In the genomic region with DNA sequence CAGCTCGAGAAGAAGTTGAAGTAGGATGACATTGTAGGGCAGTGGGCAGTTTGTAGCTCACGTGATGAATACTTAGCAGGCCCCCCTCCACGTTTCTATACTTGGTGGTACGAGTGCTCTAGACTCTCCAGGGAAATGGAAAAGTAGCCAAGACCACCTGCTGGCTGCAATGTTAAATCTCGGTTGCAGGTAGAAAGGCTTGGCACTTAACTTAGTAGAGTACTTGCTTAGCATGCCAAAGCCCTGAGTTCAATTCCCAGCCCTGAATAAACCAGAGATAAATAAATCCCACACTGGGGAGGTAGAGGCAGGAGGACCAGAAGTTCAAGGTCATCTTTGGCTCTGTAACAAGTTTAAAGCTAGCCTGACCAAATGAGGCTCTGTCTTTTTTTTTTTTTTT, we compare ENCODE assay signal across 23 mouse cellular contexts. TPM values are rescaled to one million over a fixed set of nuclear protein-coding genes. Genes with fewer than 3 reads are reported as not detected.
DNase-seq lines count a peak whose midpoint lies in the region; ATAC-seq and TF ChIP-seq lines count a peak whose summit lies in the region.
"Had no signal": no experiment of that assay in that cellular context is flagged by ENCODE, and none has a peak within 500 bp of the region (broad histone marks: within the 10 kb centered on the region; RNA-seq: fewer than 3 reads in every experiment).

No protein-coding gene starts in this region.

- peaks cover 60% of the 10 kb centered on the region for H3K4me1 ChIP-seq in heart, embryonic 15.5 days (replicated peaks)
- peaks cover 2 to 10% of the 10 kb centered on the region in 2 experiments; a peak in 2 of 4 replicates for H3K4me1 ChIP-seq in MEL (ENCODE audit: control insufficient read depth in 1 of 2, insufficient read depth in 2 of 2, low read length in 2 of 2)
- peaks cover 59% of the 10 kb centered on the region for H3K4me1 ChIP-seq in intestine, embryonic 15.5 days (replicated peaks)
- H3K4me1 ChIP-seq in kidney, embryonic 14.5 days (ENCODE audit: control insufficient read depth, insufficient read depth, low read length) = peaks cover 35% of the 10 kb centered on the region

- TF ChIP-seq POLR2A in MEL (IDR thresholded peaks at IDR 0.05; ENCODE audit: control insufficient read depth in 1 of 2, insufficient read depth in 1 of 2, low read depth in 1 of 2, low read length in 2 of 2, poor library complexity in 1 of 2) = no peak

- no peak overlapping the region for H3K9ac ChIP-seq in heart, embryonic 15.5 days
- no peak overlapping the region for H3K9ac ChIP-seq in MEL (ENCODE audit: control insufficient read depth, low read depth, low read length, poor library complexity, severe bottlenecking)
- no peak overlapping the region for H3K9ac ChIP-seq in intestine, embryonic 15.5 days
- H3K9ac ChIP-seq in kidney, embryonic 14.5 days (ENCODE audit: low read depth, low read length) = no peak overlapping the region
- H3K9ac ChIP-seq: embryonic facial prominence, embryonic 12.5 days; forebrain, embryonic 15.5 days; hindbrain, embryonic 14.5 days had no signal

- 0 out of 2 replicates have a peak overlapping the region, but pooled peaks have one; percentile 5 for H3K27ac ChIP-seq in heart, embryonic 15.5 days
- no peak overlapping the region for H3K27ac ChIP-seq in MEL (ENCODE audit: control insufficient read depth, low read depth, low read length)
- peak overlapping the region; percentile 62; the same call in 1 of the 2 replicates for H3K27ac ChIP-seq in intestine, embryonic 15.5 days
- H3K27ac ChIP-seq in kidney, embryonic 14.5 days (ENCODE audit: low read depth, low read length) = no peak overlapping the region
- H3K27ac ChIP-seq: embryonic facial prominence, embryonic 12.5 days; forebrain, embryonic 15.5 days; hindbrain, embryonic 10.5 days; hindbrain, embryonic 14.5 days had no signal

- no peaks in the 10 kb centered on the region for H3K79me2 ChIP-seq in MEL (ENCODE audit: control insufficient read depth, insufficient read depth, low read length, poor library complexity)

- no peak for TF ChIP-seq EP300 in MEL (IDR thresholded peaks at IDR 0.05; ENCODE audit: low read depth in 1 of 2, low read length in 2 of 2)

- no peak for ATAC-seq in heart, embryonic 15.5 days (replicated peaks; ENCODE audit: insufficient number of reproducible peaks, insufficient read depth, low FRiP score, low read depth)
- no peak for ATAC-seq in intestine, embryonic 15.5 days
- no peak for ATAC-seq in kidney, embryonic 14.5 days (ENCODE audit: low FRiP score, low TSS enrichment)
- ATAC-seq: activated CD4-positive, CD25-positive, alpha-beta regulatory T cell, adult 4 months; forebrain, embryonic 15.5 days had no signal

- 76% methylated on average over 5 of the region's 5 CpGs for WGBS in heart, embryonic 15.5 days
- WGBS in intestine, embryonic 15.5 days = 86% methylated on average over 5 of the region's 5 CpGs
- 90% methylated on average over 5 of the region's 5 CpGs for WGBS in kidney, embryonic 14.5 days

- TF ChIP-seq CTCF in MEL (IDR thresholded peaks at IDR 0.05 in 2 of 3, conservative IDR thresholded peaks at IDR 0.05 in 1 of 3; ENCODE audit: control insufficient read depth in 1 of 3, insufficient read depth in 1 of 3, low read depth in 2 of 3, low read length in 3 of 3, poor library complexity in 1 of 3, severe bottlenecking in 1 of 3) = no peak

- H3K4me2 ChIP-seq in heart, embryonic 15.5 days = no peak overlapping the region
- no peak overlapping the region for H3K4me2 ChIP-seq in intestine, embryonic 15.5 days (replicated peaks)
- no peak overlapping the region for H3K4me2 ChIP-seq in kidney, embryonic 14.5 days (replicated peaks; ENCODE audit: low read depth, low read length)
- H3K4me2 ChIP-seq: embryonic facial prominence, embryonic 12.5 days; forebrain, embryonic 15.5 days; heart, embryonic 11.5 days; hindbrain, embryonic 14.5 days had no signal

- H3K9me3 ChIP-seq in heart, embryonic 15.5 days (replicated peaks) = no peaks in the 10 kb centered on the region
- H3K9me3 ChIP-seq in MEL (replicated peaks; ENCODE audit: insufficient read depth, low read length) = no peaks in the 10 kb centered on the region
- no peaks in the 10 kb centered on the region for H3K9me3 ChIP-seq in intestine, embryonic 15.5 days
- H3K9me3 ChIP-seq in kidney, embryonic 14.5 days (ENCODE audit: control insufficient read depth, low read length) = no peaks in the 10 kb centered on the region
- H3K9me3 ChIP-seq: embryonic facial prominence, embryonic 12.5 days; forebrain, embryonic 15.5 days; hindbrain, embryonic 10.5 days had no signal

- TF ChIP-seq RAD21 in MEL (IDR thresholded peaks at IDR 0.05; ENCODE audit: low read depth, low read length) = no peak

- DNase-seq in heart, postnatal 36 days = no peak
- DNase-seq in MEL (ENCODE audit: low read depth, low spot score) = no peak
- DNase-seq in urinary bladder, postnatal 10 days (ENCODE audit: low spot score) = no peak
- DNase-seq: adrenal gland, postnatal 14 days; cerebellum, adult 11-12 months; cerebellum, adult 9-10 months; cerebellum, postnatal 25 days; gastrocnemius, postnatal 10 days; heart, adult 18-20 months had no signal

- no peak overlapping the region for H3K4me3 ChIP-seq in heart, embryonic 15.5 days
- no peak overlapping the region for H3K4me3 ChIP-seq in MEL (ENCODE audit: control insufficient read depth in 1 of 2, insufficient read depth in 1 of 2, low read depth in 2 of 2, low read length in 2 of 2)
- no peak overlapping the region for H3K4me3 ChIP-seq in intestine, embryonic 15.5 days (replicated peaks)
- H3K4me3 ChIP-seq in kidney, embryonic 14.5 days (ENCODE audit: low read length) = no peak overlapping the region
- H3K4me3 ChIP-seq: embryonic facial prominence, embryonic 12.5 days; forebrain, embryonic 15.5 days; hindbrain, embryonic 10.5 days had no signal

- no peaks in the 10 kb centered on the region for H3K27me3 ChIP-seq in heart, embryonic 15.5 days
- H3K27me3 ChIP-seq in MEL (ENCODE audit: control insufficient read depth in 1 of 2, insufficient read depth in 2 of 2, low read length in 2 of 2) = no peaks in the 10 kb centered on the region
- H3K27me3 ChIP-seq in intestine, embryonic 15.5 days (replicated peaks) = no peaks in the 10 kb centered on the region
- no peaks in the 10 kb centered on the region for H3K27me3 ChIP-seq in kidney, embryonic 14.5 days (ENCODE audit: control insufficient read depth, insufficient read depth, low read length)
- H3K27me3 ChIP-seq: embryonic facial prominence, embryonic 12.5 days; forebrain, embryonic 15.5 days had no signal

- intact Hi-C loops in heart, postnatal 36 days (cut with DNase I) = no loop called here

- no peaks in the 10 kb centered on the region for H3K36me3 ChIP-seq in heart, embryonic 15.5 days
- H3K36me3 ChIP-seq in MEL (ENCODE audit: control insufficient read depth in 1 of 2, insufficient read depth in 2 of 2, low read length in 2 of 2) = peaks cover 0 to 6% of the 10 kb centered on the region in 2 experiments; a peak in 1 of 4 replicates
- no peaks in the 10 kb centered on the region for H3K36me3 ChIP-seq in intestine, embryonic 15.5 days
- no peaks in the 10 kb centered on the region for H3K36me3 ChIP-seq in kidney, embryonic 14.5 days (ENCODE audit: control insufficient read depth, insufficient read depth, low read length)
- H3K36me3 ChIP-seq: embryonic facial prominence, embryonic 12.5 days; forebrain, embryonic 15.5 days; hindbrain, embryonic 10.5 days had no signal

RNA-seq across cellular contexts. Expression of gene Apobec2, which starts 1.7 kb away (rescaled TPM):
- polyA plus RNA-seq in heart, embryonic 15.5 days (2015; fragmentation: Nextera tagmentation; extraction: Ambion mirVana) = 177 and 212 TPM in 2 replicates
- total RNA-seq in heart, postnatal 36 days (2021) = 100 to 1,000 TPM; 236 to 256 TPM
- 0.19 and 0.23 TPM in 2 replicates for total RNA-seq in MEL (2012; rRNA removed)
- polyA plus RNA-seq in MEL (2012; ENCODE audit: insufficient read depth in 1 of 2, insufficient read length in 2 of 2, low read depth in 1 of 2, low replicate concordance in 2 of 2, missing spikeins in 1 of 2) = under 1 TPM in 1 of 2 experiments, not detected in 1; 0.42 TPM
- 3.8 and 4.1 TPM in 2 replicates for polyA plus RNA-seq in intestine, embryonic 15.5 days (2015; fragmentation: Nextera tagmentation; extraction: Ambion mirVana)
- polyA plus RNA-seq in kidney, embryonic 14.5 days (2014; fragmentation: Nextera tagmentation; extraction: Ambion mirVana) = 0.69 and 0.89 TPM in 2 replicates

RNA-seq across cellular contexts. Expression of gene Tspo2, which starts 16.8 kb away (rescaled TPM):
- 7.7 and 8.3 TPM in 2 replicates for polyA plus RNA-seq in heart, embryonic 15.5 days (2015; fragmentation: Nextera tagmentation; extraction: Ambion mirVana)
- under 1 TPM; 0.27 to 0.64 TPM for total RNA-seq in heart, postnatal 36 days (2021)
- 3.7 and 4.9 TPM in 2 replicates for total RNA-seq in MEL (2012; rRNA removed)
- polyA plus RNA-seq in MEL (2012; ENCODE audit: insufficient read depth in 1 of 2, insufficient read length in 2 of 2, low read depth in 1 of 2, low replicate concordance in 2 of 2, missing spikeins in 1 of 2) = 10 to 100 TPM in 1 of 2 experiments, not detected in 1; 14.6 TPM
- polyA plus RNA-seq in intestine, embryonic 15.5 days (2015; fragmentation: Nextera tagmentation; extraction: Ambion mirVana) = 3.5 and 4.4 TPM in 2 replicates
- polyA plus RNA-seq in kidney, embryonic 14.5 days (2014; fragmentation: Nextera tagmentation; extraction: Ambion mirVana) = 1.9 TPM in 2 replicates
- total RNA-seq: adrenal gland, adult 18-20 months; CH12.LX; ES-E14 had no signal

RNA-seq across cellular contexts. Expression of gene Unc5cl, which starts 20.2 kb away (rescaled TPM):
- 0.33 and 0.84 TPM in 2 replicates for polyA plus RNA-seq in heart, embryonic 15.5 days (2015; fragmentation: Nextera tagmentation; extraction: Ambion mirVana)
- under 1 TPM in 1 of 2 experiments, not detected in 1; 0.24 TPM for total RNA-seq in heart, postnatal 36 days (2021)
- 3.8 and 4.7 TPM in 2 replicates for total RNA-seq in MEL (2012; rRNA removed)
- polyA plus RNA-seq in MEL (2012; ENCODE audit: insufficient read depth in 1 of 2, insufficient read length in 2 of 2, low read depth in 1 of 2, low replicate concordance in 2 of 2, missing spikeins in 1 of 2) = 1 to 10 TPM in 1 of 2 experiments, not detected in 1; 7.7 TPM
- 36.3 and 38.9 TPM in 2 replicates for polyA plus RNA-seq in intestine, embryonic 15.5 days (2015; fragmentation: Nextera tagmentation; extraction: Ambion mirVana)
- polyA plus RNA-seq in kidney, embryonic 14.5 days (2014; fragmentation: Nextera tagmentation; extraction: Ambion mirVana) = 3.5 and 4.7 TPM in 2 replicates
- total RNA-seq: gastrocnemius, postnatal 10 days; gastrocnemius, postnatal 4 days had no signal
- polyA plus RNA-seq: heart, postnatal 0 days had no signal

RNA-seq across cellular contexts. Expression of gene Oard1, which starts 24.7 kb away (rescaled TPM):
- polyA plus RNA-seq in heart, embryonic 15.5 days (2015; fragmentation: Nextera tagmentation; extraction: Ambion mirVana) = 33.5 and 40.2 TPM in 2 replicates
- total RNA-seq in heart, postnatal 36 days (2021) = 10 to 100 TPM; 15.8 to 16.3 TPM
- 21.2 and 21.5 TPM in 2 replicates for total RNA-seq in MEL (2012; rRNA removed)
- polyA plus RNA-seq in MEL (2012; ENCODE audit: insufficient read depth in 1 of 2, insufficient read length in 2 of 2, low read depth in 1 of 2, low replicate concordance in 2 of 2, missing spikeins in 1 of 2) = 10 to 100 TPM in 1 of 2 experiments, not detected in 1; 24.4 TPM
- polyA plus RNA-seq in intestine, embryonic 15.5 days (2015; fragmentation: Nextera tagmentation; extraction: Ambion mirVana) = 72.8 and 73.2 TPM in 2 replicates
- 82.5 and 101 TPM in 2 replicates for polyA plus RNA-seq in kidney, embryonic 14.5 days (2014; fragmentation: Nextera tagmentation; extraction: Ambion mirVana)

RNA-seq across cellular contexts. Expression of gene Nfya, which starts 24.8 kb away (rescaled TPM):
- polyA plus RNA-seq in heart, embryonic 15.5 days (2015; fragmentation: Nextera tagmentation; extraction: Ambion mirVana) = 8.9 and 10.5 TPM in 2 replicates
- total RNA-seq in heart, postnatal 36 days (2021) = 10 to 100 TPM; 15.3 to 20.6 TPM
- 48.1 and 56.9 TPM in 2 replicates for total RNA-seq in MEL (2012; rRNA removed)
- 10 to 100 TPM in 1 of 2 experiments, not detected in 1; 97.8 TPM for polyA plus RNA-seq in MEL (2012; ENCODE audit: insufficient read depth in 1 of 2, insufficient read length in 2 of 2, low read depth in 1 of 2, low replicate concordance in 2 of 2, missing spikeins in 1 of 2)
- polyA plus RNA-seq in intestine, embryonic 15.5 days (2015; fragmentation: Nextera tagmentation; extraction: Ambion mirVana) = 11.2 and 12.5 TPM in 2 replicates
- 16.4 and 26.7 TPM in 2 replicates for polyA plus RNA-seq in kidney, embryonic 14.5 days (2014; fragmentation: Nextera tagmentation; extraction: Ambion mirVana)

Comparison
In these comparisons a context has a peak if more than half of its experiments do, and no peak if none do; other contexts are left out.
1. H3K27ac ChIP-seq: peak in heart, embryonic 15.5 days (single experiment) and intestine, embryonic 15.5 days (single experiment); none in MEL (single experiment) and kidney, embryonic 14.5 days (single experiment).
2. RNA of gene Apobec2, which starts 1.7 kb away (polyA plus RNA-seq): 177 to 212 TPM in heart, embryonic 15.5 days; 3.8 to 4.1 TPM in intestine, embryonic 15.5 days, 0.69 to 0.89 TPM in kidney, embryonic 14.5 days and 0.42 TPM in MEL; every median in the first group is over 10 times any median in the second.